Mouse (Mus musculus): ENCODE results near the gene Tmc5. TPM values are rescaled to one million over a fixed set of nuclear protein-coding genes. Genes with fewer than 3 reads are reported as not detected.

Gene Tmc5
- polyA plus RNA-seq, 1 experiment from 2014 or later: 0.23 TPM

GRCm38 (mm10) chr7:118585856-118586255, 11.2 kb upstream of the Tmc5 start:
- Histone ChIP-seq H3K9me3 (0 out of 2 replicates have a peak, but pooled peaks cover 5% of the 10 kb centered on the region), H3K9ac (replicated peaks) (no peak overlapping the region), H3K27me3 (peaks cover 4% of the 10 kb centered on the region; the same call in 1 of the 2 replicates), H3K36me3 (no peaks in the 10 kb centered on the region), H3K4me2 (replicated peaks) (no peak overlapping the region), H3K4me3 (no peak overlapping the region), H3K27ac (replicated peaks) (peak overlapping the region; percentile 25; the same call in 1 of the 2 replicates), H3K4me1 (peaks cover 18% of the 10 kb centered on the region)
- 78% methylated on average over 6 of the region's 6 CpGs for WGBS
- ATAC-seq (ENCODE audit: low FRiP score, low read depth): no peak

DNA sequence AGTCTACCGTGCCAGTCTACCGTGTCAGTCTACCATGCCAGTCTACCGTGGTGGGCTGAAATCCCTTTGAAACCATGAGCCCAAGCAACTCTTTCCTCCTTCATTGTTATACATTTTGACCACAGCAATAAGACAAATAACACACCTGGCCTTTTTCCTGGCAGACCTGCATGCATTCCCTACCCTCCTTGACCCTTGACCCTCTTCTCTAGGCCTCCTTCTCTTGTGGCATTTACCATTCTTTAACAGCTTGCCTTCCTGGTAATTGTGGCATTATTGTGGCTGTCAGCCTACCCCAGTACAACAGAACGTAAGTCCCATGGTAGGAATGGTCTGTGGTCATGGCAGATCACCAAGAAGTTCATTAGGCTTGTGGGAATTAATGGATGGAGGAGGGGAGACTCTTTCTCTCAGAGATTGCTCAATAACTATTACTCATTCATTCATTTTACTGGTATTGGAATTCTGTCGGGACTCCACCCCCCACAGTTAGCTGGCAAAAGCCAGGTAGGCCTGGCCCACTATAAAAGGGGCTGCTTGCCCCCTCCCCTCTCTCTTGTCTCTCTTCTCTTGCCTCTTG, 6.3 kb upstream of the Tmc5 start:
- no peak overlapping the region for H3K4me2 ChIP-seq (replicated peaks)
- peaks cover 39% of the 10 kb centered on the region for H3K4me1 ChIP-seq

GRCm38 (mm10) chr7:118592146-118592545, 5.0 kb upstream of the Tmc5 start:
- no peak for ATAC-seq (ENCODE audit: low FRiP score, low read depth)
- Histone ChIP-seq H3K9me3 (0 out of 2 replicates have a peak, but pooled peaks cover 3% of the 10 kb centered on the region), H3K27ac (replicated peaks) (peak overlapping the region; percentile 96; the same call in 1 of the 2 replicates), H3K4me1 (peaks cover 44% of the 10 kb centered on the region), H3K4me3 (no peak overlapping the region), H3K27me3 (peaks cover 12% of the 10 kb centered on the region), H3K4me2 (replicated peaks) (no peak overlapping the region), H3K36me3 (no peaks in the 10 kb centered on the region), H3K9ac (replicated peaks) (no peak overlapping the region)
- 47% methylated on average over 6 of the region's 6 CpGs for WGBS

More for the DNA sequence above, 6.3 kb upstream of the Tmc5 start:
- no peaks in the 10 kb centered on the region for H3K27me3 ChIP-seq
- no peak overlapping the region for H3K4me3 ChIP-seq
- no peaks in the 10 kb centered on the region for H3K36me3 ChIP-seq
- H3K27ac ChIP-seq (replicated peaks): no peak overlapping the region
- H3K9me3 ChIP-seq: 0 out of 2 replicates have a peak, but pooled peaks cover 3% of the 10 kb centered on the region
- no peak overlapping the region for H3K9ac ChIP-seq (replicated peaks)
- 93% methylated on average over 5 of the region's 5 CpGs for WGBS
- ATAC-seq (ENCODE audit: low FRiP score, low read depth): no peak

DNA sequence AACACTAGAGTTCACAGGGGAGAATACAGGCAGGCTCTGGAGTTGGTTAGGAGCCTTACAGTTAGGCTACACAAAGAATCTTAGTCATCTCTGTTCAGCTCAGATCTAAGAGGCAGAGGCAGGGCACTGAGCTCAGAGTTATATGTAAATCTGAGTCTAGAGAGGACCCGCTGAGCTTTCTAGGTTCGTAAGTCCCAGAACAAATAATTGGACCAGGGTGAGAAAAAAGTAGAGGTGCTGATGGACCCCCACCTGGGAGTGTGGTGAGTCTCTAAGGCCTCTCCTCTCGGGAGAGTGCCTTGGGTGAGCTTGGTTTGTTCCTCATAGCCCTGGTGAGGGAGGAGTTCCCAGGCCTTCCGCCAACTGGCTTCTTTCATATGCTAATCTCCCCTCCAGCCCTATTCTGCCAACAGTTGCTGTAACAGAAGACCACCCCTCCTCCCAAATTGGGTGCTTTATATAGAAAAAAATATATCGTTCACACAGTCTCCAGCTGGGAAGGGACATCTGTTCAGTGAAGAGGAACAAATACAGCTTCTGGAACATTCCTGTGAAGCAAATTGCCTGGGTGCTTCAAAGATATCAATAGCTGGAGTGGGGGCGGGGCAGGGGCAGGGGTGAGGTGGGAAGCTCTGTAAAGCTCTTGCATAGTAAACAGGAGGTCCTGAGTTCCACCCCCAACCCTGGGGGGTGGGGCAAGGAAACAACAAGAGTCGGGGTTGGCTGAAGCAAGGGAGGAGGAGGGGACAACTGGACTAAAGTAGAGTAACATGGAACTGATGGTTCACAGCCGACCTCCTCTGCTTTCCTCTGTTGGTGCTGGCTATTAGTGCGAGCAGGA, 3.3 kb upstream of the Tmc5 start:
- peaks cover 47% of the 10 kb centered on the region for H3K4me1 ChIP-seq
- ATAC-seq (ENCODE audit: low FRiP score, low read depth): peak; percentile 91
- H3K27me3 ChIP-seq: peaks cover 26% of the 10 kb centered on the region
- 0 out of 2 replicates have a peak overlapping the region, but pooled peaks have one; percentile 31 for H3K9ac ChIP-seq (replicated peaks)
- peak overlapping the region; percentile 42 for H3K4me2 ChIP-seq (replicated peaks)
- whole genome bisulfite sequencing: 2% methylated on average over 9 of the region's 9 CpGs
- no peaks in the 10 kb centered on the region for H3K36me3 ChIP-seq
- no peaks in the 10 kb centered on the region for H3K9me3 ChIP-seq
- H3K4me3 ChIP-seq: 0 out of 2 replicates have a peak overlapping the region, but pooled peaks have one; percentile 11
- peak overlapping the region; percentile 96 for H3K27ac ChIP-seq (replicated peaks)

DNA sequence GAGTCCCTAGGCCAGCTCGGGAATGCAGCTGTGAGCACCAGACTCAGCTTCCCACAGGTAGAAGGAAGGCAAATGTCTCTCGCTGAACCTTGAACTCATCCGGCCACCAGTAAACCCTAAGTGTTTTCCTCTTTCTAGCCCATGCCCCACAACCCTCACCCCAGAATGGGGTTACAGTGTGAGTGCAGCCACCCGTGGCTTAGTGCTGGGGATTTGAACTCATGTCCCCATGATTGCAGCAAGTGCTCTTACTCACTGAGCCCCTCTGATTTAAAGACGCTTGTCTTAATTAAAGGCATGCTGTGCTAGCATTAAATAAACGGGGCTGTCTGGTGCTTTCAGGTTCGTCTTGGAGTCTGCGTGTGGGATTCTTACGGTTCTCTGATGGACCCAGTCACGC, 2.5 kb upstream of the Tmc5 start:
- Histone ChIP-seq H3K36me3 (no peaks in the 10 kb centered on the region), H3K4me2 (replicated peaks) (peak overlapping the region; percentile 42), H3K9me3 (no peaks in the 10 kb centered on the region), H3K27me3 (peaks cover 29% of the 10 kb centered on the region), H3K27ac (replicated peaks) (peak overlapping the region; percentile 96), H3K4me1 (peaks cover 47% of the 10 kb centered on the region), H3K9ac (replicated peaks) (no peak overlapping the region), H3K4me3 (0 out of 2 replicates have a peak overlapping the region, but pooled peaks have one; percentile 11)
- 31% methylated on average over 10 of the region's 10 CpGs for WGBS
- peak; percentile 0; the same call in 1 of the 2 replicates for ATAC-seq (ENCODE audit: low FRiP score, low read depth)

DNA sequence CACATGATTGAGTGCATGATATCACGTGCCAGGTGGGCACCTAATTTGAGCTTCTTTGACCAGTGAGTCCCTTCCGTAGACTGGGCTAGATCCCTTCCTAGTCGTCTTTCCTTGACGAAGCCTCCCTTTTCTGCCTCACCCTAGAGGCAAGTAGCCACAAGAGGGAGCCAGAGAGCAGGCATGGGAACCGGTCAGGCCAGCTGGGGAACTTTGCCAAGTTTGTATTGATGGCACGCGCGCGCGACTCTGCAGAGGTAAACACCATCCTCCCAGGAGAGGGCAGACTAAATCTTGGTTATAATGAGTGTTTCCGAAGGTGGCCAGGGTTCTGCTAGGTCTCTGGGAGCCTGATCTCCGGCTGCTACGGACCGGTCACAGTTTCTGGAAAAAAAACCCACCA, 1.9 kb upstream of the Tmc5 start:
- H3K36me3 ChIP-seq: no peaks in the 10 kb centered on the region
- no peak overlapping the region for H3K4me3 ChIP-seq
- no peak overlapping the region for H3K9ac ChIP-seq (replicated peaks)
- H3K27me3 ChIP-seq: peaks cover 35% of the 10 kb centered on the region
- peak; percentile 24; the same call in 1 of the 2 replicates for ATAC-seq (ENCODE audit: low FRiP score, low read depth)
- H3K9me3 ChIP-seq: no peaks in the 10 kb centered on the region
- peak overlapping the region; percentile 96 for H3K27ac ChIP-seq (replicated peaks)
- 2% methylated on average over 14 of the region's 14 CpGs for WGBS
- peak overlapping the region; percentile 42 for H3K4me2 ChIP-seq (replicated peaks)
- H3K4me1 ChIP-seq: peaks cover 47% of the 10 kb centered on the region

GRCm38 (mm10) chr7:118596271-118596670, 826 bp upstream of the Tmc5 start:
- H3K9ac ChIP-seq (replicated peaks): no peak overlapping the region
- H3K4me2 ChIP-seq (replicated peaks): no peak overlapping the region
- no peaks in the 10 kb centered on the region for H3K9me3 ChIP-seq
- H3K27me3 ChIP-seq: peaks cover 36% of the 10 kb centered on the region
- H3K36me3 ChIP-seq: no peaks in the 10 kb centered on the region
- no peak overlapping the region for H3K27ac ChIP-seq (replicated peaks)
- H3K4me3 ChIP-seq: no peak overlapping the region
- peaks cover 47% of the 10 kb centered on the region for H3K4me1 ChIP-seq
- WGBS: 77% methylated on average over 11 of the region's 11 CpGs
- ATAC-seq (ENCODE audit: low FRiP score, low read depth): no peak

DNA sequence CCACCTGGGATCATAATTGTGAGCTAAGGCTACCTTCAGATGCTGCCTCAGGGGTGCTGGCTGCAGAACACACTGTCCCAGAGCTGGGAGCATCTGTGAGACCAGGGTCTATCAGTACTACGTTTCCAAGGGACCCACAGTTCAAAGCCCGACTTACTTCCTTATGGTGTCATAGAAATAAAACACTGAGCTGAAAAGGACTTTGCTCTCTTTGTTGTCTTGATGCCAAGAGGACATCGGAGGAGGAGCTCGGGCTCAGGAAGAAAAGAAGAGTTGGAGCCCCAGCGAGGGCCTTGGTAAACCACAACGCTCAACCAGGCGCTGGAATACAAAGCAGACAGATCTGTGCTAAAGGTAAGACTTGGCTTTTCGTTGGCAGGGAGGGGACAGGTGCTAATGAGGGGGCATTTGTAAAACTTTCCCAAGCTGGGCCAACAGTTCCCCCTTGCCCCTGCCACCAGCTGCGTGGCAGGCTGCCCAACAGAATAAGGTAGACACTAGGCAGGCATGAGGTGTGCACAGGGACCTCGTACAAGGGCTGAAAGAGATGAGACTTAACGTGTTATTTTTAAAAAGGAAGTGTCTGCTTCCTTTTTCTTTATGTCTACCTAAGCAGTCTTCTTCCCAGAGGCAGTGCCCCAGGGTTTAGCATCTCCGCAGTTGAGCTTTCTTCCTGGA, 3.0 kb downstream of the Tmc5 start:
- peaks cover 36% of the 10 kb centered on the region for H3K27me3 ChIP-seq

DNA sequence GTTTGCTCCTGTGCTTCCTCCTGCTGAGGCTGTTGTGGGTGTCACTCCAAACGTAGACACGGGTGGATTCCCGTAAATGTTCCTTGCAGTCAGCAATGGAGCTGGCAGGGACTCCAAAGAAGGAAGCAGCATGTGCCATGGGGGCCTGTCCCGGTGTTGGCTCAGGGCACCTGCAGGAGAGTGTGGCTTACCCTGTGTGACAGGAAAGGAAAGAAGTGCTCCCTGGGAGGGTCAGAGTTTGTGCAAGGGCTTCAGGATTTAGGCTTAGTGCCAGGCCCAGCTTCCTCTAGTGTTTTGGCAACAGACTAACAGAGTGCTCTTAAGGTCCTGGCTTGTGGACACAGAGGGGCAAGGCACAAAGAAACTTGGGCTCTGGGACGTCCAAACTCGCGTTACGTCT, 7.7 kb downstream of the Tmc5 start:
- no peak for ATAC-seq (ENCODE audit: low FRiP score, low read depth)
- H3K9ac ChIP-seq (replicated peaks): no peak overlapping the region
- no peaks in the 10 kb centered on the region for H3K4me1 ChIP-seq
- peaks cover 5% of the 10 kb centered on the region; the same call in 1 of the 2 replicates for H3K27me3 ChIP-seq
- H3K27ac ChIP-seq (replicated peaks): no peak overlapping the region
- WGBS: 84% methylated on average over 8 of the region's 8 CpGs
- peaks cover 5% of the 10 kb centered on the region; the same call in 1 of the 2 replicates for H3K9me3 ChIP-seq
- H3K36me3 ChIP-seq: no peaks in the 10 kb centered on the region
- H3K4me3 ChIP-seq: no peak overlapping the region
- H3K4me2 ChIP-seq (replicated peaks): no peak overlapping the region

More for the DNA sequence above, 3.0 kb downstream of the Tmc5 start:
- no peaks in the 10 kb centered on the region for H3K9me3 ChIP-seq
- WGBS: 72% methylated on average over 12 of the region's 12 CpGs
- peaks cover 13% of the 10 kb centered on the region for H3K4me1 ChIP-seq
- H3K4me2 ChIP-seq (replicated peaks): no peak overlapping the region
- H3K36me3 ChIP-seq: no peaks in the 10 kb centered on the region
- no peak for ATAC-seq (ENCODE audit: low FRiP score, low read depth)
- H3K9ac ChIP-seq (replicated peaks): no peak overlapping the region
- no peak overlapping the region for H3K27ac ChIP-seq (replicated peaks)
- H3K4me3 ChIP-seq: no peak overlapping the region

- Histone ChIP-seq H3K4me3 (no peak overlapping the region), H3K4me2 (replicated peaks) (no peak overlapping the region), H3K27me3 (no peaks in the 10 kb centered on the region), H3K27ac (replicated peaks) (no peak overlapping the region), H3K9me3 (peaks cover 5% of the 10 kb centered on the region; the same call in 1 of the 2 replicates), H3K36me3 (no peaks in the 10 kb centered on the region), H3K4me1 (peaks cover 9% of the 10 kb centered on the region), H3K9ac (replicated peaks) (no peak overlapping the region)
- ATAC-seq (ENCODE audit: low FRiP score, low read depth): no peak
- WGBS: 90% methylated on average over 7 of the region's 7 CpGs
Measured at GRCm38 (mm10) chr7:118609815-118610214, 12.7 kb downstream of the Tmc5 start.

DNA sequence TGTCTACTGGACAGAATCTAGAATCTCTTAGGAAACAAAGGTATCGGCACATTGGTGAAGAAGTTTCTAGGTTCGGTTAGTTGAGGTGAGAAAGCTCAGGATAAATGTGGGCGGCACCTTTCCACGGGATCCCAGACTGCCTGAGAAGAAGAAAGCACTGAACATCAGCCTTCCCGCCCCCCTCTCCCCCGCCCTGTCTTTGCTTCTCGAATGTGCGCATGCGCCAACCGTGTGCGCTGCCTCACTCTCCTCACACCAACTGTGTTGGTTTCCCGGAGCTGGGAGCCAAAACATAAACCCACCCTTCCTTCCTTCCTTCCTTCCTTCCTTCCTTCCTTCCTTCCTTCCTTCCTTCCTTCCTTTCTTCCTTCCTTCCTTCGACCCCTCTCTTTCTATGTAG, 13.6 kb downstream of the Tmc5 start:
- H3K27ac ChIP-seq (replicated peaks): no peak overlapping the region
- ATAC-seq (ENCODE audit: low FRiP score, low read depth): no peak
- H3K4me3 ChIP-seq: no peak overlapping the region
- no peaks in the 10 kb centered on the region for H3K36me3 ChIP-seq
- H3K4me1 ChIP-seq: peaks cover 9% of the 10 kb centered on the region
- peaks cover 5% of the 10 kb centered on the region; the same call in 1 of the 2 replicates for H3K9me3 ChIP-seq
- H3K9ac ChIP-seq (replicated peaks): no peak overlapping the region
- no peaks in the 10 kb centered on the region for H3K27me3 ChIP-seq
- 93% methylated on average over 13 of the region's 13 CpGs for WGBS
- H3K4me2 ChIP-seq (replicated peaks): no peak overlapping the region
